Mouse (Mus musculus): ENCODE measurements around the gene Grip2.

DNA sequence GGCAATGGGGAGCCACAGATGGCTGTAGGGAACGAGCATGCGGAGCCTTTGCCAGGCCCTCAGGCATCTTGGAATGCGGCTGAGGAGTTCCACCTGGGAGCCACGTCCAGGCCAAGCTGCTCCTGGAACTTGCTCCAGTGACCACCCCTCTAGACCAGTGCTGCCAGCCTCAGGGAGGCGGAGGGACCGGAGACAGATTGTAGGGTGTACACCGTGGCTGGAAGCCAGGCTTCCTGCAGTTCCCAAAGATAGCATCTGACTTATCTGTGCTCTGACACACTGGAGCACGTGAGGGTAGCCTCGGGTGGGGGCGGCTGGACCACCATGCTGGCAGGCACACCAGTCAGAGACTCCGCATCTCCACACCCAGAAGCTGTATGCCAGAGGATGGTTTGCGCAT, 28.6 kb downstream of the Grip2 start:
- TF ChIP-seq FLI1 (IDR thresholded peaks at IDR 0.05; ENCODE audit: low read length): no peak
- no peak for TF ChIP-seq GATA1 (IDR thresholded peaks at IDR 0.05; ENCODE audit: borderline replicate concordance, low read length)
